Mouse (Mus musculus) kidney, embryonic 14.5 days (tissue): Measurements from ENCODE around the gene Pcif1. TPM values are rescaled to one million over a fixed set of nuclear protein-coding genes. Genes with fewer than 3 reads are reported as not detected.

Experiments
- ATAC-seq: fragments of 200-750 bp; cut with Nextera tagmentation; 2 replicates; pipeline ENCODE4 v1.8.0; 2017; ENCODE audit warnings: moderate number of reproducible peaks, mild to moderate bottlenecking, moderate TSS enrichment, moderate library complexity; ENCODE audit not compliant: low FRiP score, low TSS enrichment
- H3K27ac ChIP-seq: fragments of 300-500 bp; sonication (generic); 2 replicates; pipeline ENCODE4 v1.5.1; 2014; ENCODE audit warnings: low read depth, mild to moderate bottlenecking, low read length, moderate library complexity, mixed read lengths
- H3K27me3 ChIP-seq: fragments of 300-500 bp; sonication (generic); 2 replicates; pipeline ENCODE4 v1.6.1; 2014; ENCODE audit warnings: mild to moderate bottlenecking, low read length; ENCODE audit not compliant: control insufficient read depth, insufficient read depth
- H3K36me3 ChIP-seq: fragments of 300-500 bp; sonication (generic); 2 replicates; pipeline ENCODE4 v1.6.1; 2014; ENCODE audit warnings: low read length, mixed read lengths; ENCODE audit not compliant: control insufficient read depth, insufficient read depth
- H3K4me1 ChIP-seq: fragments of 300-500 bp; sonication (generic); 2 replicates; pipeline ENCODE4 v1.6.1; 2014; ENCODE audit warnings: low read length, mixed read lengths; ENCODE audit not compliant: control insufficient read depth, insufficient read depth
- H3K4me2 ChIP-seq: fragments of 300-500 bp; sonication (generic); replicated peaks from 2 replicates; pipeline ENCODE4 v1.6.1; 2014; ENCODE audit warnings: low read depth, mild to moderate bottlenecking, low read length
- H3K4me3 ChIP-seq: fragments of 300-500 bp; sonication (generic); 2 replicates; pipeline ENCODE4 v1.5.1; 2014; ENCODE audit warnings: mild to moderate bottlenecking, low read length
- H3K9ac ChIP-seq: fragments of 300-500 bp; sonication (generic); 2 replicates; pipeline ENCODE4 v1.6.1; 2014; ENCODE audit warnings: low read depth, mild to moderate bottlenecking, low read length, moderate library complexity
- H3K9me3 ChIP-seq: fragments of 300-500 bp; sonication (generic); 2 replicates; pipeline ENCODE4 v1.6.1; 2016; ENCODE audit warnings: low read length; ENCODE audit not compliant: control insufficient read depth
- WGBS: fragments of 180-500 bp; shearing (Covaris S2); extraction: QIAGEN DNeasy Blood & Tissue Kit; methylation state at CpG from one replicate; pipeline ENCODE4 v1.1.7; 2014; 5-methylcytosine and 5-hydroxymethylcytosine counted together
- polyA plus RNA-seq: library from polyadenylated mRNA; unstranded; fragments of >200 nt; fragmentation: Nextera tagmentation; extraction: Ambion mirVana; gene quantifications from 2 replicates; pipeline ENCODE4 v1.2.1, GENCODE M21; 2014

Pcif1 gene
- polyA plus RNA-seq, 1 experiment from 2014 or later: 72.9 TPM

DNA sequence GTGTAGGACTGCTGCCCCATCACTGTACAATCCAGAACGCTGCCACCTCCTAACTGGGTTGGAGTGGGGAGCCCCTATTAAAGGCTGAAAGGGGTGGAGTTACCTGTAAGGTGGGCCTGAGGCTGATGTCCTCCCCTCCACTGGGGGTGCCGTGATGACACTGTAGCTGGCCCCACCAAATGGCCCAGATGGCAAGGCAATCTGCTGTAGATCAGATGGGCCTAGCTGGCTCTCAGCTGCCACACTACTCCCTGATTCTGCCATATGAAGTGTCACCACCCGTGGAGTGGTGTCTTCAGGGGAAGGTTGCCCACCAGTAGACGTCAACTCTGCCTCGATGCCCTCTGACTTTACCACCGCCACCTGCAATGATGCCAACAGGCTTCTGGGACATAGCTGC, 16.8 kb downstream of the Pcif1 start:
- H3K9ac ChIP-seq: no peak overlapping the region
- ATAC-seq: no peak
- no peaks in the 10 kb centered on the region for H3K9me3 ChIP-seq
- 95% methylated on average over 6 of the region's 6 CpGs for WGBS
- no peaks in the 10 kb centered on the region for H3K4me1 ChIP-seq
- H3K36me3 ChIP-seq: peaks cover 99% of the 10 kb centered on the region
- H3K27me3 ChIP-seq: no peaks in the 10 kb centered on the region
- no peak overlapping the region for H3K27ac ChIP-seq
- no peak overlapping the region for H3K4me2 ChIP-seq
- H3K4me3 ChIP-seq: no peak overlapping the region

GRCm38 (mm10) chr2:164898008-164898407, 18.9 kb downstream of the Pcif1 start:
- no peak overlapping the region for H3K4me2 ChIP-seq
- H3K27me3 ChIP-seq: no peaks in the 10 kb centered on the region
- H3K9me3 ChIP-seq: no peaks in the 10 kb centered on the region
- H3K9ac ChIP-seq: no peak overlapping the region
- no peak overlapping the region for H3K4me3 ChIP-seq
- peaks cover 99% of the 10 kb centered on the region for H3K36me3 ChIP-seq
- no peak for ATAC-seq
- H3K4me1 ChIP-seq: no peaks in the 10 kb centered on the region
- H3K27ac ChIP-seq: no peak overlapping the region
- WGBS: 98% methylated on average over 7 of the region's 7 CpGs

DNA sequence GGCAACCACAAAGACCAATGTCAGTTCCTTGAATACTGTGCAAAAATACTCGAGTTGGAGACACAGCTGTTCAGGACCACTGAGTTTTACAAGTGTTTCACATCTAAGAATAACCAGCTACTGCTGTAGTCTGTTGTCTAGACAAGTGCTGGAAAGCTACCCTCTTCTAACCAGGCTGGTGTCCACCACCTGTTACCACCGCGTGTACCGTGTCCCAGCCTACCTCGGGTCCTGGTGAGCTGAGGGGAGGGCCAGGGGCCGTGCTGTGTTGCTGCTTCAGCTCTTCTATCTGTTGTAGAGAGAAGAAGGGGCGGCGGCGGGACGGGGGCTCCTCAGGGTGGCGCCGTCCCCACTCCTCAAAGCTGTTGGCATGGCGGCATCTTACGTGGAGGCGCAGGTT, 19.9 kb downstream of the Pcif1 start:
- Histone ChIP-seq H3K36me3 (peaks cover 93% of the 10 kb centered on the region), H3K27ac (no peak overlapping the region), H3K9ac (no peak overlapping the region), H3K4me2 (no peak overlapping the region), H3K9me3 (no peaks in the 10 kb centered on the region), H3K4me3 (no peak overlapping the region), H3K27me3 (no peaks in the 10 kb centered on the region), H3K4me1 (no peaks in the 10 kb centered on the region)
- WGBS: 95% methylated on average over 15 of the region's 15 CpGs
- ATAC-seq: no peak

- no peaks in the 10 kb centered on the region for H3K4me1 ChIP-seq
- no peak for ATAC-seq
- no peak overlapping the region for H3K9ac ChIP-seq
- no peak overlapping the region for H3K4me2 ChIP-seq
- no peaks in the 10 kb centered on the region for H3K27me3 ChIP-seq
- peaks cover 93% of the 10 kb centered on the region for H3K36me3 ChIP-seq
- WGBS: 96% methylated on average over 16 of the region's 16 CpGs
- H3K27ac ChIP-seq: no peak overlapping the region
- H3K4me3 ChIP-seq: no peak overlapping the region
- no peaks in the 10 kb centered on the region for H3K9me3 ChIP-seq
These were observed 20.8 kb downstream of the Pcif1 start for GRCm38 (mm10) chr2:164899723-164900459.

GRCm38 (mm10) chr2:164901380-164901779, 22.3 kb downstream of the Pcif1 start:
- Histone ChIP-seq H3K9ac (no peak overlapping the region), H3K4me2 (no peak overlapping the region), H3K27me3 (no peaks in the 10 kb centered on the region), H3K27ac (no peak overlapping the region), H3K4me3 (no peak overlapping the region), H3K36me3 (peaks cover 93% of the 10 kb centered on the region), H3K4me1 (no peaks in the 10 kb centered on the region), H3K9me3 (peaks cover 5% of the 10 kb centered on the region)
- no peak for ATAC-seq
- WGBS: 89% methylated on average over 13 of the region's 13 CpGs

GRCm38 (mm10) chr2:164903496-164903895, 24.4 kb downstream of the Pcif1 start:
- H3K4me2 ChIP-seq: no peak overlapping the region
- no peak for ATAC-seq

DNA sequence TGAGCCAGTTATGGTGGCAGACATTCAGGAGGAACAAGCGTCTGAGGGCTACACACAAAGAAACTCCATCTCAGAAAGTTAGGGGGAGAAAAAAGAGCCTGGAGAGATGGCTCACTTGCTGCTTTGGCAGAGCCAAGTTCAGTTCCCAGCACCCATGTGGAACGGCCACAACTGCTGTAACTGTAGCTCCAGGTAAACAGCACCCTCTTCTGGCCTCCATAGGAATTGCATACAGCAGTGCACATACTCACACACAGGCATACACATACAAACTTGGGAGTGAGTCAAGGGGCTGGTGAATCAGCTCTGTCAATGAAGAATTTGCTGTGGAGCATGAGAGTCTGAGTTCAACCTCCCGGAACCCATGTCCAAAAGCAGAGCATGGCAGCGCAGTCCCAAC, 27.0 kb downstream of the Pcif1 start:
- peaks cover 77% of the 10 kb centered on the region for H3K36me3 ChIP-seq
- no peak overlapping the region for H3K4me2 ChIP-seq
- H3K4me3 ChIP-seq: no peak overlapping the region
- H3K27me3 ChIP-seq: no peaks in the 10 kb centered on the region
- H3K9ac ChIP-seq: no peak overlapping the region
- H3K4me1 ChIP-seq: peaks cover 14% of the 10 kb centered on the region
- H3K9me3 ChIP-seq: peaks cover 6% of the 10 kb centered on the region
- WGBS: 98% methylated on average over 4 of the region's 4 CpGs
- H3K27ac ChIP-seq: no peak overlapping the region
- ATAC-seq: no peak

More at GRCm38 (mm10) chr2:164903496-164903895, 24.4 kb downstream of the Pcif1 start:
- H3K4me1 ChIP-seq: no peaks in the 10 kb centered on the region
- peaks cover 94% of the 10 kb centered on the region for H3K36me3 ChIP-seq
- H3K9me3 ChIP-seq: peaks cover 6% of the 10 kb centered on the region
- H3K27ac ChIP-seq: no peak overlapping the region
- no peak overlapping the region for H3K9ac ChIP-seq
- H3K27me3 ChIP-seq: no peaks in the 10 kb centered on the region
- no peak overlapping the region for H3K4me3 ChIP-seq
- 71% methylated on average over 1 of the region's 1 CpGs for WGBS

DNA sequence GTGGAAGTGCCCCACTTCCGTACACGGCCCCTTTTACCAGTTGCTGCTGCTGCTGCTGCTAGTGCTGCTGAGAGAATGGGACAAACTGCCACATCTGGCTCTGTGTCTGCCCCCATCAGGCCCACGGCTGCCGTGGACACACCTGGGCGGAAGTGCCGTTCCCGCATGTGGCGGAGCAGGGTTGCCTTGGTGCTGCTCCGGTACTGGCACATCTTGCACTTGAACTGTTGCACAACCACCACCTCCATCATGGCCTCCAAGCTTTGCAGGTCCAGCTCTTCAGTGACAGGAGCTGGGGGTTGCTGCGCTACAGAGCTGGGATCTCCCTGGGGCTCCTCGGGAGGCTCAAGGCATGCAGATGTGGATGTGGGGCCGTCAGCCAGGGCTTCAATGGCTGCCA, 28.4 kb downstream of the Pcif1 start:
- H3K36me3 ChIP-seq: peaks cover 63% of the 10 kb centered on the region
- ATAC-seq: no peak

DNA sequence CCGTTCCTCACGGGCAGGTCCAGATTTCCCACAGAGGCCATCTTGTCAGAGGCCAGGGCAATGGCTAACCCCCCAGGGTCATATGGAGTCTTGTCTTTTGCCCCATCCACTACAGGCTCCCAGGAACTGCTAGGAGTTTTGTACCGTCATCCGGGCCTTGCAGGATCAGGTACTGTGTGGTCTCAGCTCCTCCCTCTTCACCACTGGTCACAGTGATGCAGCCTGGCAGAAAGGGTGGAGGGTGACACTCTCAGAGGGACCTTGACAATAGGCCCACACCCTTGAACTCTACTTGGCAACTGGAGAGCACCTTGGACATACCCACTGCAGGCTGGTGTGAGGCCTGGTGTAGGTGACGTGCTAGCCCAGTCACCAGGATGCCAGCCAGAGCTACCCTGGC, 28.9 kb downstream of the Pcif1 start:
- 100% methylated on average over 5 of the region's 5 CpGs for WGBS
- Histone ChIP-seq H3K27me3 (no peaks in the 10 kb centered on the region), H3K9me3 (peaks cover 6% of the 10 kb centered on the region), H3K4me1 (peaks cover 14% of the 10 kb centered on the region), H3K4me3 (no peak overlapping the region), H3K27ac (no peak overlapping the region), H3K4me2 (no peak overlapping the region), H3K36me3 (peaks cover 58% of the 10 kb centered on the region), H3K9ac (no peak overlapping the region)
- ATAC-seq: no peak

More for the DNA sequence above, 28.4 kb downstream of the Pcif1 start:
- H3K4me3 ChIP-seq: no peak overlapping the region
- H3K27me3 ChIP-seq: no peaks in the 10 kb centered on the region
- peaks cover 6% of the 10 kb centered on the region for H3K9me3 ChIP-seq
- peaks cover 14% of the 10 kb centered on the region for H3K4me1 ChIP-seq
- H3K27ac ChIP-seq: no peak overlapping the region
- no peak overlapping the region for H3K4me2 ChIP-seq
- no peak overlapping the region for H3K9ac ChIP-seq
- WGBS: 94% methylated on average over 12 of the region's 12 CpGs
